Mouse (Mus musculus): ENCODE results near the gene Plch2. TPM values are rescaled to one million over a fixed set of nuclear protein-coding genes. Genes with fewer than 3 reads are reported as not detected.

Gene Plch2
- polyA plus RNA-seq, 1 experiment from 2014 or later: 3.1 TPM

DNA sequence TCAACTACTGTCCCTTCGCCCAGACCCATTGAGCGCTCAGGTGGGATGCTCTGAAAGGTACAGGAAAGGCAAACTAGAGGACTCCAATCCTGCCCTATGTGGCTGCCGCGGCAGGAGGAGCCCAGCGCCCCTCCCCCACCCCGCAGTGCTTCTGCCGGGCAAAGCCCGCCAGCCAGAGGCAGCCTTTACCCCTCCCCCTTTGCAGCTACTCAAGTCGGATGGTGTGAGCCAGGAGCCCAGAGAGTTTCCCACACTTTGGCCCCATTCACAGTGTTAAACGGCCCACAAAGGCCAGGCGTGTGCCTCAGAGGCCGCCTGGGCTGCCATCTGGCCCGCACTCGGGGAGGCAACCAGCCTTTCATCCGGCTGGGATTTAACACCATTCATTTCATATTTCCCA is 98.4 kb downstream of the Plch2 start:
- H3K27ac ChIP-seq (ENCODE audit: low read depth, low read length): no peak overlapping the region
- WGBS: 5% methylated on average over 15 of the region's 15 CpGs
- H3K4me1 ChIP-seq (ENCODE audit: control insufficient read depth, insufficient read depth, low read length): peaks cover 24% of the 10 kb centered on the region; the same call in 1 of the 2 replicates
- no peak overlapping the region for H3K4me3 ChIP-seq (ENCODE audit: low read length)
- no peaks in the 10 kb centered on the region for H3K36me3 ChIP-seq (ENCODE audit: control insufficient read depth, insufficient read depth, low read length)
- ATAC-seq (ENCODE audit: low FRiP score, low TSS enrichment): no peak
- no peaks in the 10 kb centered on the region for H3K9me3 ChIP-seq (ENCODE audit: control insufficient read depth, low read length)
- H3K9ac ChIP-seq (ENCODE audit: low read depth, low read length): no peak overlapping the region
- peaks cover 70% of the 10 kb centered on the region for H3K27me3 ChIP-seq (ENCODE audit: control insufficient read depth, insufficient read depth, low read length)
- peak overlapping the region; percentile 19 for H3K4me2 ChIP-seq (replicated peaks; ENCODE audit: low read depth, low read length)

DNA sequence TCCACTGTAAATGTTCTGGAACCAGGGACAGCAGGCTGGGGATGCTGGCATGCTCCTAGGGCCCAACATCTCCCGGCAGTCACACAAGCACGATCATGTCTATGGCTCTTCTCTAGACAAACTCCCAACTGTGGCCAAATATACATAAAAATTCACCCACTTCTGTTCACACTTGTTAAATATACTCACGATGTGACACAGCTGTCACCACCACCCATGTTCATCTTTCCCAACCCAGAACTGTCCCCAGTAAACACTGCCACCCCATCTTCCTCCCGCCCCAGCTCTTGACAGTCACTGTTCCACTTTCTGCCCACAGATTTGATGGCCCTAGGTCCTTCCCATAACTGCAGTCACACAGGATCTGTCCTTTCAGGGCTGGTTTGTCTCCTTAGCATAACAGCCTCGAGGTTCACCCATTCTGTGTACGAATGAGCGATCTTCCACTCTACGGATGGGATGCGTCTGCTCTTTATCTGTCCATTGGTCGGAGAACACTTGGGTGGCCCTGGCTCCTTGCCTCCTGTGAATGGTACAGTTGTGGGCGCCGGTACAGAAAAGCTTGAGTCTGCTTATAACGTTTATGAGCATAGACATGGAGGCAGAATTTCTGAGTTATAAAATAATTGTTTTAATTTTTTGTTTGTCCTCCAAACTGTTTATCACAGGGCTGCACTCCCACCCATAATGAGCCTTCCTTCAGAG is 99.1 kb downstream of the Plch2 start:
- no peaks in the 10 kb centered on the region for H3K36me3 ChIP-seq (ENCODE audit: control insufficient read depth, insufficient read depth, low read length)
- no peaks in the 10 kb centered on the region for H3K9me3 ChIP-seq (ENCODE audit: control insufficient read depth, low read length)
- H3K9ac ChIP-seq (ENCODE audit: low read depth, low read length): no peak overlapping the region
- 49% methylated on average over 13 of the region's 13 CpGs for WGBS
- H3K27me3 ChIP-seq (ENCODE audit: control insufficient read depth, insufficient read depth, low read length): peaks cover 76% of the 10 kb centered on the region
- H3K4me1 ChIP-seq (ENCODE audit: control insufficient read depth, insufficient read depth, low read length): peaks cover 20% of the 10 kb centered on the region; the same call in 1 of the 2 replicates
- no peak overlapping the region for H3K4me3 ChIP-seq (ENCODE audit: low read length)
- no peak for ATAC-seq (ENCODE audit: low FRiP score, low TSS enrichment)
- no peak overlapping the region for H3K4me2 ChIP-seq (replicated peaks; ENCODE audit: low read depth, low read length)
- no peak overlapping the region for H3K27ac ChIP-seq (ENCODE audit: low read depth, low read length)

DNA sequence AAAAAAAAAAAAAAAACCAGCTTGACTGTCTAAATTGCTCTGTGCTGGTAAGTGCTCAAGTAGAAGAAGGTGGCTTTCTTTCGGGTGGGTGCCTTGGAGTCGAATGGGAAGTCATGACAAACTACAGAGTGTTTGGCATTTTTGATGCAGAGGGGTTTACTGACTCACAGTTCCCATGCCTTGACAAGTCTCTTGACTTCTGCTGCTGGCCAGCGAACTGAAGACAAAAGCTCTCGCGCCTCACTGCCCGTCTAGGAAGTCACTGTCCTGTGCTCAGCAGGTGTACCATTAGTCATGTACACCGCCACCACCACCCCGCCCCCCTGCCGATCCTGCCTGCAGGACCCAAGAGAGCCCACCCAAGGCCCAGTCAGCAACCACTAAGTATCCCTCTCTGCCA is 100.0 kb downstream of the Plch2 start:
- H3K36me3 ChIP-seq (ENCODE audit: control insufficient read depth, insufficient read depth, low read length): no peaks in the 10 kb centered on the region
- ATAC-seq (ENCODE audit: low FRiP score, low TSS enrichment): no peak
- peaks cover 20% of the 10 kb centered on the region; the same call in 1 of the 2 replicates for H3K4me1 ChIP-seq (ENCODE audit: control insufficient read depth, insufficient read depth, low read length)
- no peak overlapping the region for H3K9ac ChIP-seq (ENCODE audit: low read depth, low read length)
- 22% methylated on average over 9 of the region's 9 CpGs for WGBS
- no peak overlapping the region for H3K4me2 ChIP-seq (replicated peaks; ENCODE audit: low read depth, low read length)
- H3K9me3 ChIP-seq (ENCODE audit: control insufficient read depth, low read length): no peaks in the 10 kb centered on the region
- H3K27me3 ChIP-seq (ENCODE audit: control insufficient read depth, insufficient read depth, low read length): peaks cover 73% of the 10 kb centered on the region
- H3K4me3 ChIP-seq (ENCODE audit: low read length): no peak overlapping the region
- H3K27ac ChIP-seq (ENCODE audit: low read depth, low read length): no peak overlapping the region

DNA sequence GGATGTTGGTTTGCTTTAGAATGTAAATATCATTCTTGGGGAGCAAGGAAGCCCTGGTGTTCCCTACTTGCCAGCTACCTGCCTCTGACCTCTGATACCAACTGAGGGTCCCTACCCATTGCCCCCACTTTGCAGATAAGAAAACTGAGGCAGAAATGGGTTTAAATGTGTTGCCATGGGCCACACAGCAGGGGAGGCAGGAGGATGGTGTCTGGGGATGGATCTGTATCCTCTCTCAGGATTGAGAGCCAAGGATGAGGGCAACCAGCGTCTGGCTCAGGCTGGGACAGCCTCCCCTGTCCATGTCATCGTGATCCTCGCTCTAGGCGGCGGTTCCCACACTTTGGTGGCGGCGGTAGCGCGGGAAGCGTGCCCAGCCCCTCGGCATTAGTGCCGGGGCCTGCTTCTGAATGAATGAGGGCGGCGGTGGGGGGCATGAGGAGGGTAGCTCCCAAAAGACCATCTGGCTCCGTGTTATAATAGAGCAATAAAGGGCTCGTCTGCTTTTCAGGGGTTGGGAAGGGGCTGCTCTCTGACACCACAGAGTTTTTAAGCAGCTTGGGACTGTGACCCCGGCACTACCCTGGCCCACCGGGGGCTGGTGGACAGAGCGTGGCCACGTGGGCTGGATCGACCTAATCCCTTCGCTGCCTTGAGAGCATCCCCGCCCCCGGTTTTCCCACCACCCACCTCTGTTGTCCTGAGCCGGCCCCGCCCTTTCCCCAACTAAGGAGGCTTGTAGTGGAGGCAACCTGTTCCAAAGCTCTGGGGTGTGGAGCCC is 103.9 kb downstream of the Plch2 start:
- Histone ChIP-seq H3K4me1 (ENCODE audit: control insufficient read depth, insufficient read depth, low read length) (0 out of 2 replicates have a peak, but pooled peaks cover 6% of the 10 kb centered on the region), H3K27me3 (ENCODE audit: control insufficient read depth, insufficient read depth, low read length) (peaks cover 68% of the 10 kb centered on the region), H3K9me3 (ENCODE audit: control insufficient read depth, low read length) (no peaks in the 10 kb centered on the region), H3K27ac (ENCODE audit: low read depth, low read length) (no peak overlapping the region), H3K4me2 (replicated peaks; ENCODE audit: low read depth, low read length) (no peak overlapping the region; the same call in 1 of the 2 replicates), H3K9ac (ENCODE audit: low read depth, low read length) (no peak overlapping the region), H3K4me3 (ENCODE audit: low read length) (no peak overlapping the region), H3K36me3 (ENCODE audit: control insufficient read depth, insufficient read depth, low read length) (no peaks in the 10 kb centered on the region)
- 2% methylated on average over 26 of the region's 26 CpGs for WGBS
- peak; percentile 43; the same call in 1 of the 2 replicates for ATAC-seq (ENCODE audit: low FRiP score, low TSS enrichment)

DNA sequence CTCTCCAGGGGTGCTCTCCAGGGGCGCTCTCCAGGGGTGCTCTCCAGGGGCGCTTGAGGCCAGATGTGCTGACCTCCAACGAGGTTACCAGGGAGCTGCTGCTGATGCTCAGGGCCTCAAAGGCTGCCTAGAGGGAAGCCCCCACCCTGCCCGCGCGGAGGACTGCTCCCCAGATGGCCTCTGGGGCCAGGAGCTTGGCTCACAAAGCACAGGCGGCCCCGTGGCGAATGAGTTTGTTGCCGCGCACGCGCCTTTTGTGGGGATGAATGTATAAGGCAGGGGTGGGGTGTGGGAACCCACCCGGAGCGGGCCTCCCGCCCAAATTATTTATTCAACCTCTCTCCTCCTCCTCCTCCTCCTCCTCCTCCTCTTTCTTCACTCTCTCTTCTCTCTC is 107.0 kb downstream of the Plch2 start:
- WGBS: 10% methylated on average over 16 of the region's 16 CpGs
- Histone ChIP-seq H3K4me2 (replicated peaks; ENCODE audit: low read depth, low read length) (no peak overlapping the region), H3K36me3 (ENCODE audit: control insufficient read depth, insufficient read depth, low read length) (no peaks in the 10 kb centered on the region)

DNA sequence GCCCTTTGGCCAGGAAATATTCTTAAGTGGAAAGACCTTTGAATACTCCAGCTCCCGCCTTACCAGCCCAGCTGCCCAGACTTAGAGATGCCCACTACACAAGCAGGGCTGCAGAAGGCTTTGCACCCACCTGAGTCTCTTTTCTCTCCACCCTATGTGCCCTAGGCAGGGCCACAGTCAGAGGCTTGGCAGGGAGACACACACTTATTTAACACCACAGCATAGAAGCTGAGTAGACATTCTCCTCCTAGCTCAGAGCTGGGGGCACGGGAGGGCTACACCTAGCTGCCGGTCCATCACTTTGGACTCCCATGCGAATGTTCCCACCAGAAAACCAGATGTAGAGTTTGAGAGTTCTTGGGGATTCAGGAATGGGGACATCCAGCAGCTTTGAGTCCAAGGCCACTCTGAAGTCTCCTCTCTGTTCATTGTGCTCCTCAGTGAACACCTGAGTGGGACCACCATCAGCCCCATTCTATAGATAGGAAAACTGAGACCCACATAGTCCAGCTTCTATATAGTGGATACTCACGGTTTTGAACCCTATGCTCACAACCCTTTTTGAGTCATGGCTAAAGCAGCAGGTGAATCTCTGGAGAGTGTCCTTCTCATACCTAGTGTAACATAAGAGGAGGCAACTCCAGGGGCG is 107.5 kb downstream of the Plch2 start:
- peaks cover 52% of the 10 kb centered on the region for H3K27me3 ChIP-seq (ENCODE audit: control insufficient read depth, insufficient read depth, low read length)
- no peak overlapping the region for H3K27ac ChIP-seq (ENCODE audit: low read depth, low read length)
- 73% methylated on average over 6 of the region's 6 CpGs for WGBS
- H3K9me3 ChIP-seq (ENCODE audit: control insufficient read depth, low read length): no peaks in the 10 kb centered on the region
- H3K4me2 ChIP-seq (replicated peaks; ENCODE audit: low read depth, low read length): no peak overlapping the region
- no peak for ATAC-seq (ENCODE audit: low FRiP score, low TSS enrichment)
- H3K9ac ChIP-seq (ENCODE audit: low read depth, low read length): no peak overlapping the region
- H3K4me1 ChIP-seq (ENCODE audit: control insufficient read depth, insufficient read depth, low read length): 0 out of 2 replicates have a peak, but pooled peaks cover 3% of the 10 kb centered on the region
- no peak overlapping the region for H3K4me3 ChIP-seq (ENCODE audit: low read length)
- H3K36me3 ChIP-seq (ENCODE audit: control insufficient read depth, insufficient read depth, low read length): no peaks in the 10 kb centered on the region

More for the DNA sequence above, 107.0 kb downstream of the Plch2 start:
- no peak for ATAC-seq (ENCODE audit: low FRiP score, low TSS enrichment)
- H3K4me3 ChIP-seq (ENCODE audit: low read length): no peak overlapping the region
- peaks cover 57% of the 10 kb centered on the region for H3K27me3 ChIP-seq (ENCODE audit: control insufficient read depth, insufficient read depth, low read length)
- no peaks in the 10 kb centered on the region for H3K9me3 ChIP-seq (ENCODE audit: control insufficient read depth, low read length)
- no peak overlapping the region for H3K9ac ChIP-seq (ENCODE audit: low read depth, low read length)
- H3K27ac ChIP-seq (ENCODE audit: low read depth, low read length): no peak overlapping the region
- 0 out of 2 replicates have a peak, but pooled peaks cover 3% of the 10 kb centered on the region for H3K4me1 ChIP-seq (ENCODE audit: control insufficient read depth, insufficient read depth, low read length)

DNA sequence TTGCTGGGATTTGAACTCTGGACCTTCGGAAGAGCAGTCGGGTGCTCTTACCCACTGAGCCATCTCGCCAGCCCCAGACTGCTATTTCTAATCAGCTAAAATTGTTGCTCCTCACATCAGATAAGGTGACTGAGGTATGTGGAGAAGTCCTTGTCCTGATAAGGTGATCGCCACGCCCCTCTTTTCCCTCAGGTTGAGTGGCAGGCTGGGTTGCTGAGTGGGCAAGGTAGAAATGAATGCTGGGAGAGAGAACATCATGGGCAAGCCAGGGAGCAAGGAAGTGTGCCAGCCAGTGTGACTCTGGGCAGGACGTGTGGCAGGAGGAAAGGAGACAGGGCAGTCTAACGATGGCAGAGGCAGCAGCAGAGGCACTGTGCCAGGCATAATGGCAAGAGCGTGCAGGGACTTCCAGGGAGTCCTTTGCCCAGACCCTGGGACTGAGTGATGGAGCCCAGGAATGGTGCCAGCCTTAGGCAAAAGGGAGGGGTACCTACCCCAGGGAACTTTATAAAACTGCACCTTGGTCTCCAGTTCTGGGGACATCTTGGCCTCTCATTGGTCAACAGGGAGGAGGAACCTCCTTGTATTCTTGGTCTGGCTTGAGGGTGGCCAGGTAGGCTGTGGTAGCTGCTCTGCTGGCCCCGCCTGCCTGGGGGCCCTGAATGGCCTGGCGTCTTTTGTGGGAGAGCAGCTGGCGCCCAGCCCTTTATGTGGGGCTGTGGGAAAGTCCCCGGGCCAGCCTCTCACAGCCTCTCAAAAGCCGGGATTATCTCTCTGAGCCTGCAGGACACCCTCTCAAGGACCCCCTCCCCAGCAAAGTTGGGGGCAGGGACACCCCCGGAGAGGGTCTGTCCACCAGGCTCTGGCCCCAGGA is 108.3 kb downstream of the Plch2 start:
- peaks cover 46% of the 10 kb centered on the region for H3K27me3 ChIP-seq (ENCODE audit: control insufficient read depth, insufficient read depth, low read length)
- H3K4me1 ChIP-seq (ENCODE audit: control insufficient read depth, insufficient read depth, low read length): 0 out of 2 replicates have a peak, but pooled peaks cover 3% of the 10 kb centered on the region
- no peak overlapping the region for H3K27ac ChIP-seq (ENCODE audit: low read depth, low read length)
- no peak overlapping the region for H3K4me3 ChIP-seq (ENCODE audit: low read length)
- no peak for ATAC-seq (ENCODE audit: low FRiP score, low TSS enrichment)
- no peak overlapping the region for H3K4me2 ChIP-seq (replicated peaks; ENCODE audit: low read depth, low read length)
- H3K36me3 ChIP-seq (ENCODE audit: control insufficient read depth, insufficient read depth, low read length): no peaks in the 10 kb centered on the region
- no peak overlapping the region for H3K9ac ChIP-seq (ENCODE audit: low read depth, low read length)
- H3K9me3 ChIP-seq (ENCODE audit: control insufficient read depth, low read length): no peaks in the 10 kb centered on the region
- 52% methylated on average over 14 of the region's 14 CpGs for WGBS

DNA sequence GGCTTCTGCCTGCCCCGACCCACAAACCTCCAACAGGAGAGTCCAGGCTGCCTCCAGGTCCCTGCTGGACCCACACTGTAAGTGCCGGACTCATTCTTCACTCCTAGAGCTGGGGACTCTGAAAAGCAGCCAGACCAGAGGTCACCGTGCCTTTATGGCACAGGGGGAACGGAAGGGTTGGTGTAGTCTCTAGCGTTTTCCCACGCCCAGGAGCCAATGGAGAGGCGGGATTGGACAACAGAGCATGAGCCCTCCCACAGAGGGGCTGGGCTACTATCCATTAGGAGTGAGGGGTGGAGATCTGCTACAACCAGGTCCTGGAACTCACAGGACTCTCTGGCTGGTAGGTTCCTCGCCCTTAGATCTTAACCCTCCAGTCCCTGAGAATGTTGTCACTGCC is 110.3 kb downstream of the Plch2 start:
- Histone ChIP-seq H3K4me1 (ENCODE audit: control insufficient read depth, insufficient read depth, low read length) (0 out of 2 replicates have a peak, but pooled peaks cover 3% of the 10 kb centered on the region), H3K9ac (ENCODE audit: low read depth, low read length) (peak overlapping the region; percentile 42; the same call in 1 of the 2 replicates), H3K36me3 (ENCODE audit: control insufficient read depth, insufficient read depth, low read length) (no peaks in the 10 kb centered on the region), H3K4me3 (ENCODE audit: low read length) (peak overlapping the region; percentile 21; the same call in 1 of the 2 replicates), H3K27ac (ENCODE audit: low read depth, low read length) (no peak overlapping the region), H3K27me3 (ENCODE audit: control insufficient read depth, insufficient read depth, low read length) (peaks cover 29% of the 10 kb centered on the region), H3K9me3 (ENCODE audit: control insufficient read depth, low read length) (no peaks in the 10 kb centered on the region), H3K4me2 (replicated peaks; ENCODE audit: low read depth, low read length) (peak overlapping the region; percentile 48)
- peak; percentile 90 for ATAC-seq (ENCODE audit: low FRiP score, low TSS enrichment)
- WGBS: 0% methylated on average over 8 of the region's 8 CpGs
